Mouse (Mus musculus) megakaryocyte, adult 5-6 weeks (primary cell): ENCODE measurements around the gene Limch1. TPM values are rescaled to one million over a fixed set of nuclear protein-coding genes. Genes with fewer than 3 reads are reported as not detected.

ENCODE experiments used
- ATAC-seq: 2 replicates; pipeline ENCODE4 v1.8.0; 2016; ENCODE audit warnings: mild to moderate bottlenecking, inconsistent platforms; ENCODE audit not compliant: poor library complexity, severe bottlenecking
- total RNA-seq, 2 experiments: library from RNA; stranded (forward) in 1 of 2; stranded (reverse) in 1 of 2; fragments of 153-499, 151-499 nt in 1 of 2; fragments of 221-1000, 200-1000 nt in 1 of 2; gene quantifications; 2 replicates each; pipeline versions ENCODE4 v1.2.3 to v1.2.4; 2015 to 2017

Limch1 gene
- total RNA-seq, 2 experiments from 2014 or later: 0.07 TPM; not detected in 1

DNA sequence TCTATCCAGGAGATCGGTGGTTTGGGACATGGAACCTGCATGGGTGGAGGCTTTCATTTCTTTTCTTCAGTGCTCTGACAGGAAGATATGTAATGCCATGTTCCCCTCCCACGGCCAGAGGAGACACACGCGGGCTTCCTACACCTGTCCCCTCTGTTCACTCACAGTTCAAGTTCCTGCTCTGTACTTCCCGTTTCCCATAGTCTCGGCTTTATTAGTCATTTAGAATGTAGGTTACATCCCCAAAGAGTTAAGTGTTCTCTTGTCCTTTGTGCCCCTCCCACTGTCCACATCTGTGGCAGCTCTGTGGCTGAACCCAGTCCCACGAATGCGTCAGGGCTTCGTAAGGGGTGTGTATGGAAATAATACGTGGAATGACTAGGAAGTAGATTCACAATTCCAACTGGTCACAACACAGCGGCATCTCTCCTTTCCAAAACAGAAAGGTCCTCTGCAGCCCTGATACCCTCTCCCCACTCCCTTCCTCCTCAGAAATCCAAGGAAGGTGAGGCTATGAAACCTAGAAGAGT lies 126.0 kb downstream of the Limch1 start:
- ATAC-seq: no peak

DNA sequence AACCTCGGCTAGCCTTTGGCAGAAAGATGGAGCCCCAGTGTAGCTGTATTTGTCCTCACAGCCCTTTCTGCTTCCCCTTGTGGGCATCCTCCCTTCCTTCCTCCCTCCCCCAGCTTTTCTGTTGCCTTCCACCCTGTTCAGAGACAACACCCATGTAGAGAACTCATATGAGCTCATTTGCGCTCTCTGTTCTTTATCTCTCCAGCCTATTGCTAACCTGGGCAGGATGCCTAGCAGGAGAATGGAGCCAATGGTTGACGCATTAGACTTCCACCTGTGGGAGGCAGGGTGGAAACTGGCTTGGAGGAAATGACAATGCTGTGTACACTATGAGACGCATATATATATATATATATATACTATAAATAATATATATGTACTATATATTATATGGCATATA lies 126.4 kb downstream of the Limch1 start:
- no peak for ATAC-seq

DNA sequence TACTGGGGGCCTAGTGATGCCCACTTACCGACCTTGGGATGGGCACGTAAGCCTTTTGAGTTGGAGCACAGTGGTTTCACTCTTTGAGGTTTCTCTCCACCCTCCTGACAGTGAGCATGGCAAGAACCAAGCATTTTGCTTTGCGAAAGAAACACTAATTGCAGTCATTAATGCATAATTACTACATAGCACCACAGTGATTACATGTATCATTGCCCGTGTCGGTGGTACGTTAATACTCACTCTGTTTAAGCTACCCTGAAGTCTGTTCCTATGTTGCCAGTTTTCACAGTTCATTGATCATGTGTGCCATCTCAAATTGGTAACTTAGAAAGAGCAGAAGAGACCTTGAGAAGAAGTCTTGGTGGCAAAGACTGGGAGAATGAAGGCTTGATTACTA lies 127.1 kb downstream of the Limch1 start:
- ATAC-seq: no peak

DNA sequence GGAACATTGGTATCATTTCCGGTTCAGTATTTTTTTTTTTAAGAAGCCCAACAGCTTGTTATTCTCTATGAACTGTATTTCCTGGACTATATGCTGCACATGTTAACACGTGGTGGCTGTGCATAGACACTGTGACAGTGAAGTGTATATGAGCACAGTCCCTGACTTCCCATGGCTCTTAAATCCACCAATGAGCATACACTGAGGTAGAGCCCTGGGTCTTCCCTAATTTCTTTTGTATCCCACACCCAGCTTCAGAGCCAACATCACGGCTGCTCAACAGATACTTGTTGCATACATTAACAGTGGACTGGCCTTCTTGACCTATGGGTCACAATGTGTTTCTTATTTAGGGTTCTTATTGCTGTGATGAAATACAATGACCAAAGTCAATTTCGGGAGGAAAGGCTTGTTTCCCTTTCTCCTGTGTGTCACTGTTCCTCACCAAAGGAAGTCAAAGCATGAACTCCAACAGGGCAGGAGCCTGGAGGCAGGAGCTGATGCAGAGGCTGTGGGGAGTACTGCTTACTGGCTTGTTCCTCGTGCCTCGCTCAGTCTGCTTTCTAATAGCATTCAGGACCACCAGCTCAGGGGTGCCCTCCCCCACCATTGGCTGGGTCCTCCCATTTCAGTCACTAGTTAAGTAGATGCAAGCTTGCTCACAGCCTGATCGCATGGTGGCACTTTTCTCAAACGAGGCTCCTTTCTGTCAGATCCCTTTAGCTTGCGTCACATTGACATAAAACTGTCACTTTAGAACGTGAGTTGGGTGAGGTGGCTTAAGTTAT lies 130.6 kb downstream of the Limch1 start:
- no peak for ATAC-seq

DNA sequence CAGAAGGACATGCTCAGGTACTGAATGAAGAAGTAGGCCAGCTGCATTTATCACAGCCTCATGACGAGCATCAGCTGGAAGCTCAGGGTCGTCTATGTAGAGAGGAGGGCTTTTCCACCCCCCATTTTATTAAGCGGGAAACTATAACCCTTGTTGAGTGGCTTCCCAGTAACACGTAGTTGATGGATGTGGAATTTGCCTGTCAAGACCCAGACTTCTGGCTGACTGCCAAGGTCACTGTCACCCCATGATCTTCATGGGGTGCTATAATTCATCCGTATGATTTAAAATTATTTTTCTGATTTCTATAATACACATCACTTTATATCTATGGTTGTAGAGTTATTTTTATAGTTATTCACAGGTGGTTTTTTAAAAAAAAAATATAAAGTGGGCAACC lies 131.4 kb downstream of the Limch1 start:
- ATAC-seq: no peak

DNA sequence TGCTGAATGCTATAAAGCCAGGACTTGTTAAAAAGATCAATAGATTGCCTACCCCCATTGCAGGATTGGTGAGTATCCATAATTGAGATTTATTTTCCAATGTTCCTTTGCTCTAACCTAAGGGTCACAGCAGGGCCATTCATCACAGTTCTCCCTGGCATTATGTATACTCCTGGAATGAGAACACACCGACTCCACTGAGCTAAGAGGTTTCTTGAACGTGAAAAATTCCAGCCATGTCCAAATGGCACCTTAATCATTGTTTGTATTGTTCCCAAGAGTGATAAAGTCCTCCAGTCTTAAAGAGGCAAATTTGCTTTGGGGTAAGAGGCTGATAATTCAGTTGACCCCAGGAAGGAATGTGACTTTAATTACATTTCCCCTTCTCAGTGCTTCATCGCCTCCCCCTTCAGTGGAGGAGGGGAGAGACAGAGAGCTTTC lies 136.3 kb downstream of the Limch1 start:
- no peak for ATAC-seq

DNA sequence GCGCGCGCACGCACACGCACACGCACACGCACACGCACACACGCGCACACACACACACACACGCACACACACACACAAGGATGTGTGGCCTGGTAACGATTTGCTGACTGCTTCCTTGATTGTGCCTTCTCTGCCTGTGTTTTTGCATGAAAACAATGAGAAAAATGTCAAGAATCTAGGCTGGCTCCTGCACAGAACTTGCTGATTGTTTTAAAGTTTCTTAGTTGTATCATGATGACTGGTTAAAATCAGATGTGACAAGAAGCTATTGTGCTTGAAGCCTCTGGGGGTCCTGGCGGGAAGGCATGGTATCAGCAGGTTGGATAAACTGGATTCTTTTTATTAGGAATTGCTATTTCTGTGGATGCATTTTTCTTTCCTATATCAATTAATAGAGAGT lies 137.1 kb downstream of the Limch1 start:
- no peak for ATAC-seq

DNA sequence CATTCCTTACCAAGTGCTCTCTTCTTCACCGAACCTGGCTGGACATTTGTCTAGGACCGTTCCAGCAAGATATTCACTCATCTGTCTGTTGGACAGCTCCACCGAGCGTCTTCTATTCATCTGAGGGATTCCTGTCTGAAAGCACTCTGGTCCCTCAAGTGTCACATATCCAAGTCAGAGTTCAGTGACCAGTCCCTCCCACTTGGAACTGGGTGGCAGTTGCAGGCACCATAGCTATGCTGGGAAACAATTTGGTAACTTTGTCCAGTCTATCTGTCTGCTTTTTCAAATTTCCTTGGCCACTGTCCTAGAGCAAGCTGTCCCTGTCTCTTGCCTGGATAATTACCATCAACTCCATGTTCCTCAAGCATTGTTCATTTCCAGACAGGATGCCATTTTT lies 138.9 kb downstream of the Limch1 start:
- no peak for ATAC-seq

DNA sequence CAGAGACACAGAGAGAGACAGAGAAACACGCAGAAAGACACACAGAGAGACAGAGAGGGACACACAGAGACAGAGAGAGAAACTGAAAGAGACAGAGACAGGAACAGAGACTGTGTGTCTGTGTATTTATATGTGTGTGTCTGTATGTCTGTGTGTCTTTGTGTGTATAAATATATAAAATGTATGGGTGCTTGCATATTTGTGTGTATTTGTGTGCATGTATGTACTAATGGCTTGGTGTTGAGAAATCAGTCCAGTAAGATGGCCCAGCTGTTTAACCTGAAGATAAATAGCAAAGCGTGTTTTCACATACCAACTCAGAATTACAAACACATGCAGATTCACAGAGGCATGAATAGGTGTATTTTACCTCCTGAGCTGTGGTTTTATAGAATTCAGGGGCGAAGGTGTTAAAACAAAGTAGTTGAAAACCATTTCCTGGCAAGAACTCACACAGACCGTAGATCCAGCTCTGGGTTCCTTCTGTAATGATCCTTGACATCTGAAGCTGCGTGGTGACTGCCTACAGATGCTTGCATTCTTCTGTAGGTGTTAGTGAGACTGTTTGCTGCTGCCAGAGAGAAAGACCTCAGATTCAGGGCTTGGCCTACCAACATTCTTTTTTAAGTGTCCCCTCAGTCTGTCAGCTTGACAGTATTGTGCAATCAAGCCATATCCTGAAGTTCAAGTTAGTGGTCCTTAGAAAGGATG lies 140.9 kb downstream of the Limch1 start:
- ATAC-seq: no peak

DNA sequence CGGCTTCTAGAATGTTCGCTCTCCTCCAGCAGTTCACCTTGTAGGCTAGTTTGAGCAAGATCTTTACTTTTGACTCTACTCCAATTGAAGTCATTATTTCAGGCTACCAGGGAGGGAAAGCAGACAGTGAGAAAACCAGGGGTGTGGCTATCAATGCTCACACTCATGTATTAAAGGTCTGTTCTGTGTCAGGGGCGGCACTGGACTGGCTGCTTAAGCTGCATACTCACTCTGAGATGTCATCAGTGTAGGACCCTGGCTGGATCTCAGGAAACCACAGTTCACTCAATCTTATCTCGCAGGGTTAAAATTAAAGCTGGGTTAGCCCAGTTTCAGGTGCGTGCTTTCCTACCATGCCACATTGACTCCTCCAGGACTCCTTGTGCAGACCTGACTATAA lies 142.4 kb downstream of the Limch1 start:
- ATAC-seq: no peak

DNA sequence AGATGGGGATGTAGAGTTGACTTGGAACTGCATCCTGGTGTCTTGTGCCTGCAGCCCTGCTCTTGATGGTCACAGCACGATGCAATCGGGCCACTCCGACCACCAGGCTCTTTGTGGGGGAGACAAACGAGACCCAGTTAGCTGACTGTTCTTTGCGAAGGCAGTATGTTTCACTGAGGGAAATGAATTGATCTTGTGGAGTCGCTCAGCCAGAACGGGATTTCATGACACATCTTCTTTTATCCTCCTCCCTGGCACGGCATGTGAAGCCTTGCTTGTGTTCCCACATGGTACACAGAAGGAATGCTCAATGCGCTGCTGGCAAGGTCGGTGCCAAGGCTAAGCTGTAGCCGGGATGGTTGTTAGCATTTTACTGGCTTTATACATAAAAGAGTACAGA lies 143.7 kb downstream of the Limch1 start:
- no peak for ATAC-seq

DNA sequence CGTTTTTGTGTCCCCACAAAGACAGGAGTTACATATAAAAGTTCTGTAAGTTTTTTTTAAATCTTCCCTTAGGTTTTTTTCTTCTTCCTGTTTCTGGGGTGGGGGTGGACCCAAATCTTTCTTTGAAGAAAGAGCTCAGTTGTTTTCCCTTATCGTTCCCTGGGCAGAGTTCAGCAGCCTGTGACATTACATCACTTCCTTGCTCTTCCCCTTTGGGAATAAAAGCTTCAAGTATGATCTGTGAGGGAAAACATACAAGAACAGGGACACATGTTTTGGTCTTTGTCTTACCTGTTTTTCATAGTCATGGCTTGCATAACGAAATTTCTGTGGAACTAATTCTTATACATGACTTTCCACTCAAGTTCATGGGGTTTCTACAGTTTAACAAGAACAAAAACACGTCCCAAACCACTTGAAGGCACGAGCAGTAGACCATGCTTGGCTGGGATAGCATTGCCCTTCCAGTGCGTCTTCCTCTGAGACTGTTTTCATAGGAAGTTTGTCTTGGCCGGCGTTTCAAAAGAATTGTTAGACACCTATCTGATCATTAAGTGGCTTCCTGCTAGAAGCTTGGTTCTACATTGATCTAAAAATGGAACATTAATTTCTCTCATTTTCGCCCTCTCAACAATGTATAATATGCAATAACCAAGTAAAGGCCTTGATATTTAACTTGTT lies 150.0 kb downstream of the Limch1 start:
- ATAC-seq: no peak

DNA sequence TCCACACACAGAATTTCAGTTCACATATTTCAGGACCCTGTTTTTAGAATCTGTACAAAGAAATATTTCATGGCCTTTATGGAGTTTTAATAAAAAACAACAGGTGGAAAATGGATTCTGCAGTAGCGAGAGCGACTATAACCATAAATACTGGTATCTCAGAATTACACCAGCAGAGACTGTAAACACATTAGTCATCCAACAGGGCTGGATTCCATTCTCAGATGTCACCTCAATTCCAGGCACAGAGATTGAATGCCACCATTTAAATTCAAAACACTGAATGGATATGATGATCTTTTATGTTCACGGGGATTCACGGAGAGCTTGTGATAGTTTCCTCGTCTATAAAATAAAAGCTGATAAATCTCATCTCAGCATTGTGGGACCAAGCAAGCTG lies 152.0 kb downstream of the Limch1 start:
- ATAC-seq: no peak

DNA sequence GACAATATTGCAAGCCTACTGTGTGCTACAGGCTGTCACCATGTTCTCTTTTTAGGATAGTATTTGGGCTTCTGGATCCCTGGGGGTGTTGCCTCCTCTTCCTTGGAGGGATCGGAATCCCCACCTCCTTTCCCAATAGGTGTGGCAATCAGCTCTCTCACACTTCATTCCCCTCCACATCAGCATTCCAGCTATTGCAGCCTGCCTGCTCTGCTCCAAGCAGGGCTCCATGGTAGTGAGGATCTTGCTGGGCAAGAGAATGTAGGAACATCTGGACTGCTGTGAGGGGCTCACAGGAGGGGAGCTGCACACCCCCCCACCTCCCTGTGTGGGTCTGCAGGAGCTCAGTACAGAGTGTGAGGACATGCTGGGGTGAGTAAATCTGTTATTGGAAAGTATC lies 152.6 kb downstream of the Limch1 start:
- ATAC-seq: no peak

DNA sequence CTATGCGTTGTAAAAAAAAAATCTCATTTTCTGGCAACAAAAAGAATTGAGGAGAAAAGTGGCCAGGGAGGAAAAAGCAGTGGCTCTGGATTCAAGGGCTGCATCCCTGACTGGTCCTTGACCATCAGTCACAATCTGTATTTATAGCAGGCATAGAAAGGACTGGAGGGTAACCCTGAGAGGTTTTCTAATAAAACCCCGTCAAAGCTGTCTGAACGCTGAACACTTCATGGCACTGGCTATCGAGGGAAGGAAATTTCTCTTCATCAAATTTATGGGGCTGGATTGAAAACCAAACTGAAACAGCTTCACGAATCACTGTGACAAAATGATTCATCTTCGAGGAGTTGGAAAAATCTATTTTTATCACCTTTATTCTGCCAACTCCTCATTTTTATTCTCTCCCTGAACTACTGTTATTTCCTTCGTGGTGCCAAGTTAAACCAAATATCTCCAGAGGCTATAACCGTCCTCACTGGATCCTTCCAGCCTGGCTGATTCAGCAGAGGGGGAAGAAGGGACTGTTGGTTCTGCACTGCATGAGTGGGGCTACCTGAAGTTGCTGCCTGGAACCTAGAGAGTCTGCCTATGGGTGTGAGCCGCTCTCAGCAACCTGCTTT lies 153.3 kb downstream of the Limch1 start:
- ATAC-seq: no peak

DNA sequence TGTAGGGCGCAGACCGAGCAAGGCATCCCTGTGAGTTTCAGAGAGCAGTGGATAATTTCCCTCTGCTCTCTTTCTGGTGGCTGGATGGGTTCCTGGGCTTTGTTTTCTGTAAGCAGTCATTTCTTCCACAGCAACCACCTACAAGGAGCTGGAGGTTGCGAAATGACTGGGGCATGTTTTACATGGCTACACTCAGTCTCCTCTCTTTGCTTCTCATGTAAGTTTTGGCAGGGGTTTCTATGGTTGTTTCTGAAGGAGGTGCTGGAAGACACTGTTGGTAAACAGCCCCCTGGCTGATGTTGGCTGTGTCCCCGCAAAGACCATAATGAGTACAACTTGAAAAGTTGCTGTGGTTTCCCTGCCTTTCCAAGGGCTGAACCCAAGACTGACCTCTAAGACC lies 155.5 kb downstream of the Limch1 start:
- ATAC-seq: no peak

DNA sequence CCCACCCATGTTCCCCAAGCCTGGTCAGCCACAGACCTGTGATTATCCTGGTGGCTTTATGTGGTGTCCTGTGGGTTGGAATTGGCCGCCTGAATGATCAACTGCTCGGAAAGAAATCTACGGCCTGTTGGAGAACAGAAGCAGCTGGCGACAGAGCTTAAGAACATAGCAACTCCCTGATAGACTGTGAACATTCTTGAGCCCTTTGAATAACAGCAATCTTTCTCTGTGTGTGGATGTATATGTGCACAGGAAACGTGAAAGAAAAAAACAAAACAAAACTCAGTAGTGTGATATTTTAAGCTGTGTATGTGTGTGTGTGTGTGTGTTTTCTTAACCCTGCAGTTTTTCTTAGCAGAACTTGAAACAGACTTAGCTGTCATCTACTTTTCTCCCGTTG lies 159.2 kb downstream of the Limch1 start:
- ATAC-seq: no peak

DNA sequence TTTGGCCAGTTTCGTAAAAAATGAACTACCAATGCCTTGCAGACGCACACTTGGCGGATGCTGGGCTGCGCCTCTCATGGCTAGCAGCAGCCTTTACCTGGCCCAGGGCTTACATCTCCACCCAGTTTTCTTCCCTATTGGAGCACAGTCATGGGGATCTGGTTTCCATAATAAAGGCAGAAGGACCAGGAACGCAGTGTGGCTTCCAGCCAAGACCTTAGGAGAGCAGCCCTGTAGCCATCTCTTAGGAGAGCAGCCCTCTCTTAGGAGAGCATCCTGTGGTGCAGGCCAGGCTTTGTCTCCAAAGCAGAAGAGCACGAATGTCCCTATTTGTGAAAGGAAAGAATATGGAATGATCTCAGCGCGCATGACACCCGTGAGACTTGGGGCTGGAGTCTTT lies 163.3 kb downstream of the Limch1 start:
- no peak for ATAC-seq

DNA sequence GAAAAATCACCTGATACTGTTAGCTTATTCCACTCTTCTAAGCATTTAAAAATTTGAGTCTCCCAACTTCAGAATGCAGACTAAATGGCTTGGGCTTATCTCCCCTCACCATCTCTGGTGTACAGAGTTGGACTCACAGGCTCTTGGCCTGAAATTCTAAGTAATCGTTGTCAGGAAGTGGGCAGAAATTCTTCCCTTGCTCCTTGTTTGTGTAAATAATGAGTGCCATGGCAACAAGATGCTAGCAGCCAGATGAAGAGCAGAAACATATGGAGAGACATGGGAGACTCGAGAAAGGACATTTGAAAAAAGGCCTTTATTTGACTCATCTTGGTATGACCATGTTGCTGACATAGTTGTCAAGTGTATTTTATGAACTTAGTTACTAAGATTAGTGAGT lies 164.3 kb downstream of the Limch1 start:
- ATAC-seq: no peak

DNA sequence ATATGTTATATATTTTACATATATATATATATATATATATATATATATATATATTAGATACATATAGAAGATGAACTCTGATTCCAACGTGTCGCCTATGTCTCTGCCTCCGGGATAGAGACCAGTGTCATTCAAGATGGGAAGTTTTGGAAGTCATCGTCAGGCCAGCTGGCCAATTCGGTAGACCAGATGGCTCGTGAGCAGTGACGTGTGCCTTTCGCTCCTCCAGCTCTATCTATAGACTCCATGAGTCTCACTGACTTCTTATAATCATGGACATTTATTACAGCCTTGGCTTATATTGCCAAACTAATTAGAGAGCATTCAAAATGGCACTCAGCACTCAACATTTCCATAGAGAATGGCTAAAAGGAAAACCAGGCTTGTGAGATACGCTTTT lies 165.0 kb downstream of the Limch1 start:
- ATAC-seq: no peak

DNA sequence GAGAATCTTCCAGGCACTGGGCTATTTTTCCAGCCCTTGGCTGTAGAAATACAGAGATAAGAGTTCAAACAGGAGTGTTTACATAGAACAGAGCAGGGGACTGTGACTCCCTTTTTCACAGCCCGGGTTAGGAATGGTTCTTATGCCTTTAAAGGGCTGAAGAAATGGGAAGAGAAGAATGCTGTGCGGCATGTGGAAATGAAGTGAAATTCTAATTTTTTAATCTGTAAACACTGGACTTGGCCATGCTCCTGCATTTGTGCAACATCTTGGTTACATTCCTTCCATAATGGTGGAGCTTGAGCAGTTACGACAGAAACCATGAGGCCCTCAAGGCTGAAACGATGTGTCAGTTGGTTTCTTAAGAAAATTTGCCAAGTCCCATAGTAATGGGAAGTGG lies 165.4 kb downstream of the Limch1 start:
- ATAC-seq: no peak
